Mouse (Mus musculus) liver, postnatal 0 days (tissue): ENCODE results near the gene Nlrc5. TPM values are rescaled to one million over a fixed set of nuclear protein-coding genes. Genes with fewer than 3 reads are reported as not detected.
"Not testable (repeated sequence)": the region's sequence is repeated elsewhere in the genome, so short reads cannot be mapped to it uniquely, and the experiment has no call there.

ENCODE experiments used
- ATAC-seq: fragments of 200-750 bp; cut with Nextera tagmentation; 2 replicates; pipeline ENCODE4 v1.8.0; 2017; ENCODE audit warnings: mild to moderate bottlenecking, moderate library complexity
- DNase-seq: peaks from one replicate; pipeline ENCODE4 v3.0.0-alpha.2; 2016
- H3K27ac ChIP-seq: fragments of 300-500 bp; sonication (generic); 2 replicates; pipeline ENCODE4 v1.5.1; 2014; ENCODE audit warnings: antibody characterized with exemption, moderate library complexity, mild to moderate bottlenecking, low read depth
- H3K27me3 ChIP-seq: fragments of 300-500 bp; sonication (generic); 2 replicates; pipeline ENCODE4 v1.6.1; 2014; ENCODE audit warnings: low read length, control low read depth, mixed read lengths; ENCODE audit not compliant: insufficient read depth
- H3K36me3 ChIP-seq: fragments of 300-500 bp; sonication (generic); replicated peaks from 2 replicates; pipeline ENCODE4 v1.6.1; 2014; ENCODE audit warnings: mild to moderate bottlenecking, control low read depth, low read length, moderate library complexity, mixed read lengths; ENCODE audit not compliant: insufficient read depth
- H3K4me1 ChIP-seq: fragments of 300-500 bp; sonication (generic); 2 replicates; pipeline ENCODE4 v1.6.1; 2014; ENCODE audit warnings: antibody characterized with exemption, mild to moderate bottlenecking, control low read depth; ENCODE audit not compliant: insufficient read depth
- H3K4me2 ChIP-seq: fragments of 300-500 bp; sonication (generic); 2 replicates; pipeline ENCODE4 v1.6.1; 2014; ENCODE audit warnings: low read depth, mild to moderate bottlenecking, low read length, moderate library complexity, mixed read lengths
- H3K4me3 ChIP-seq: fragments of 300-500 bp; sonication (generic); 2 replicates; pipeline ENCODE4 v1.5.1; 2014; ENCODE audit warnings: low read depth, low read length
- H3K9ac ChIP-seq: fragments of 300-500 bp; sonication (generic); replicated peaks from 2 replicates; pipeline ENCODE4 v1.6.1; 2014; ENCODE audit warnings: mild to moderate bottlenecking, moderate library complexity
- H3K9me3 ChIP-seq: fragments of 300-500 bp; sonication (generic); 2 replicates; pipeline ENCODE4 v1.6.1; 2016; ENCODE audit warnings: mild to moderate bottlenecking, control low read depth, low read length, mixed read lengths
- CTCF ChIP-seq: sonication (generic); IDR thresholded peaks from 2 replicates; pipeline ENCODE4 v1.5.1; 2016; ENCODE audit warnings: antibody characterized with exemption, low read depth
- EP300 ChIP-seq: IDR thresholded peaks from 2 replicates; pipeline ENCODE4 v1.6.1; 2016; ENCODE audit warnings: antibody characterized with exemption, low read depth, mild to moderate bottlenecking
- WGBS: fragments of 180-500 bp; shearing (Covaris S2); extraction: QIAGEN DNeasy Blood & Tissue Kit; methylation state at CpG from one replicate; pipeline ENCODE4 v1.1.7; 2014; ENCODE audit not compliant: insufficient replicate concordance; 5-methylcytosine and 5-hydroxymethylcytosine counted together
- polyA plus RNA-seq: library from polyadenylated mRNA; unstranded; fragments of >200 nt; fragmentation: Nextera tagmentation; extraction: Ambion mirVana; gene quantifications from 2 replicates; pipeline ENCODE4 v1.2.1, GENCODE M21; 2015

The Nlrc5 gene
- polyA plus RNA-seq, 1 experiment from 2014 or later, result 1.3 TPM

- Histone ChIP-seq H3K4me2 (no peak overlapping the region), H3K9me3 (no peaks in the 10 kb centered on the region), H3K27me3 (no peaks in the 10 kb centered on the region), H3K4me1 (0 out of 2 replicates have a peak, but pooled peaks cover 2% of the 10 kb centered on the region), H3K4me3 (no peak overlapping the region), H3K27ac (no peak overlapping the region; the same call in 1 of the 2 replicates), H3K36me3 (peaks cover 47% of the 10 kb centered on the region), H3K9ac (no peak overlapping the region)
- ATAC-seq (peak; percentile 72), DNase-seq (peak; percentile 82)
- 54% methylated on average over 11 of the region's 11 CpGs for WGBS
- peak; percentile 92 for TF ChIP-seq CTCF
- no peak for TF ChIP-seq EP300
These were observed 37.0 kb upstream of the Nlrc5 start for GRCm38 (mm10) chr8:94396964-94397657.

- TF ChIP-seq EP300 (no peak), CTCF (no peak)
- Histone ChIP-seq H3K4me2 (no peak overlapping the region), H3K4me3 (no peak overlapping the region), H3K27ac (no peak overlapping the region), H3K9ac (no peak overlapping the region), H3K4me1 (0 out of 2 replicates have a peak, but pooled peaks cover 2% of the 10 kb centered on the region), H3K27me3 (no peaks in the 10 kb centered on the region), H3K9me3 (no peaks in the 10 kb centered on the region), H3K36me3 (peaks cover 34% of the 10 kb centered on the region)
- WGBS, result 63% methylated on average over 6 of the region's 6 CpGs
- DNase-seq, result no peak
- no peak for ATAC-seq
These were observed 35.6 kb upstream of the Nlrc5 start for GRCm38 (mm10) chr8:94398587-94398986.

GRCm38 (mm10) chr8:94399361-94399953, 34.7 kb upstream of the Nlrc5 start:
- ATAC-seq (no peak), DNase-seq (no peak)
- WGBS, result 69% methylated on average over 3 of the region's 3 CpGs
- no peak for TF ChIP-seq EP300
- no peak for TF ChIP-seq CTCF
- Histone ChIP-seq H3K36me3 (peaks cover 25% of the 10 kb centered on the region), H3K27me3 (no peaks in the 10 kb centered on the region), H3K9ac (no peak overlapping the region), H3K4me2 (no peak overlapping the region), H3K4me3 (no peak overlapping the region), H3K4me1 (0 out of 2 replicates have a peak, but pooled peaks cover 2% of the 10 kb centered on the region), H3K9me3 (no peaks in the 10 kb centered on the region), H3K27ac (no peak overlapping the region)

DNA sequence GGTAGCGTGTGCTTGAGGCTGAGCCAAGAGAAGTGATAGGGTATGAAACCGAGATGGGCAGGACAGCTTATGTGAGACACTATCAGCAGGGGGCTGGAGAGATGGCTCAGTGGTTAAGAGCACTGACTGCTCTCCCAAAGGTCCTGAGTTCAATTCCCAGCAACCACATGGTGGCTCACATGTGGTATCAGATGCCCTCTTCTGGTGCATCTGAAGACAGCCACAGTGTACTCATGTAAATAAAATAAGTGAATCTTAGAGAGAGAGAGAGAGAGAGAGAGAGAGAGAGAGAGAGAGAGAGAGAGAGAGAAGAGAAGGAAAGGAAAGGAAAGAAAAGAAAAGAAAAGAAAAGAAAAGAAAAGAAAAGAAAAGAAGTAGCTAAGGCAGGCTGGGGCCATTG, 34.2 kb upstream of the Nlrc5 start:
- not testable (repeated sequence) for H3K4me1 ChIP-seq, DNase-seq, H3K4me2 ChIP-seq, H3K9ac ChIP-seq, H3K27ac ChIP-seq, H3K4me3 ChIP-seq, H3K27me3 ChIP-seq, ATAC-seq, H3K9me3 ChIP-seq
- 70% methylated on average over 2 of the region's 2 CpGs for WGBS
- peaks cover 20% of the 10 kb centered on the region for H3K36me3 ChIP-seq
- peak; percentile 43 for TF ChIP-seq CTCF

DNA sequence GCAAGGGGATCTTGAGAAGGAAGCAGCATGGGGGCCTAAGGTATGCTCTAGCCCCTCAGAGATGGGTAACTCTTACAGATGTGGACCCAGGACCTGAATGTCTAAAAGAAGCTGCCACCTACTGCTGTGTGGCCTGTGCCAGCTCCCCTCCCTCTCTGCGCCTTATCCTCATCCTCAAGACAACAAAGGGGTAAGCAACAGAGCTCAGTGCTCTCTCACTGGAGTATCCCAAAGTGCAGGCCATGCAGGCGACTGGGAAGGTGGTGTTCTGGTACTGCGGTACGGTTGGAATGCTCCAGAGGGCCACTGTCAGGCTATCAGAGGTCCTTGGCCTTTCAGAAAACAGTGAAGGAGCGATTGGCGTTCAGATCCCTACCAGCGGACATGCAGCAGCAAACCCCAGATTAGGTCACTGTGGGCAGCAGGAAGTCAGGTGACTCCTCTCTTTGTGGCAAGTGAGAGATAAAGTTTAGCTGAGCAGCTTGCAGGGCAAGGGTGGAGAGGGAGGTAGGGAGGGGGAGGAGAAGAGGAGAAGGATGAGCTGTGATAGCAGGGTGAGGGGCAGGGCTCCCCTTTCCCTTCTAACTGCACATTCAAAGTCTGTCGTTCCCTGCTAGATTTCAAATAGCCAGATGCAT, 25.6 kb upstream of the Nlrc5 start:
- DNase-seq (no peak), ATAC-seq (no peak)
- Histone ChIP-seq H3K9me3 (no peaks in the 10 kb centered on the region), H3K27me3 (no peaks in the 10 kb centered on the region), H3K4me1 (peaks cover 5% of the 10 kb centered on the region; the same call in 1 of the 2 replicates), H3K9ac (no peak overlapping the region), H3K36me3 (no peaks in the 10 kb centered on the region), H3K4me3 (no peak overlapping the region), H3K27ac (no peak overlapping the region), H3K4me2 (no peak overlapping the region)
- WGBS, result 32% methylated on average over 8 of the region's 8 CpGs
- TF ChIP-seq EP300 (no peak), CTCF (no peak)

GRCm38 (mm10) chr8:94409523-94409922, 24.6 kb upstream of the Nlrc5 start:
- DNase-seq, result no peak
- Histone ChIP-seq H3K27me3 (no peaks in the 10 kb centered on the region), H3K4me3 (no peak overlapping the region), H3K9me3 (no peaks in the 10 kb centered on the region), H3K36me3 (no peaks in the 10 kb centered on the region), H3K4me1 (peaks cover 5% of the 10 kb centered on the region; the same call in 1 of the 2 replicates), H3K27ac (no peak overlapping the region), H3K4me2 (no peak overlapping the region), H3K9ac (no peak overlapping the region)
- no peak for ATAC-seq
- TF ChIP-seq CTCF, result no peak
- no peak for TF ChIP-seq EP300
- WGBS, result 79% methylated on average over 7 of the region's 7 CpGs
